Comparison of ENCODE assay signal across 22 mouse cellular contexts in genomic region chr13:31304286-31304865, GRCm38 (mm10).
DNase-seq lines count a peak whose midpoint lies in the region; ATAC-seq and TF ChIP-seq lines count a peak whose summit lies in the region.
"Had no signal": no experiment of that assay in that cellular context is flagged by ENCODE, and none has a peak within 500 bp of the region (broad histone marks: within the 10 kb centered on the region; RNA-seq: fewer than 3 reads in every experiment).

No protein-coding gene starts in this region.

- no peaks in the 10 kb centered on the region for H3K9me3 ChIP-seq in midbrain, embryonic 11.5 days (ENCODE audit: control insufficient read depth, low read length)
- no peaks in the 10 kb centered on the region for H3K9me3 ChIP-seq in midbrain, embryonic 13.5 days
- no peaks in the 10 kb centered on the region for H3K9me3 ChIP-seq in stomach, embryonic 16.5 days (replicated peaks; ENCODE audit: control insufficient read depth, low read length)
- H3K9me3 ChIP-seq in liver, embryonic 12.5 days (replicated peaks): no peaks in the 10 kb centered on the region
- H3K9me3 ChIP-seq: embryonic facial prominence, embryonic 13.5 days; forebrain, embryonic 10.5 days; G1E; heart, embryonic 13.5 days; hindbrain, embryonic 15.5 days had no signal

- TF ChIP-seq CTCF in embryonic fibroblast, embryonic 13.5 days (IDR thresholded peaks at IDR 0.05; ENCODE audit: borderline replicate concordance, insufficient read depth, low read length): no peak

- H3K4me1 ChIP-seq in midbrain, embryonic 11.5 days (ENCODE audit: control insufficient read depth, insufficient read depth, low read length): no peaks in the 10 kb centered on the region
- no peaks in the 10 kb centered on the region for H3K4me1 ChIP-seq in midbrain, embryonic 13.5 days (replicated peaks)
- peaks cover 2% of the 10 kb centered on the region; the same call in 1 of the 2 replicates for H3K4me1 ChIP-seq in embryonic fibroblast, embryonic 13.5 days (ENCODE audit: control insufficient read depth, insufficient read depth, low read length)
- peaks cover 1% of the 10 kb centered on the region for H3K4me1 ChIP-seq in stomach, embryonic 16.5 days (ENCODE audit: control insufficient read depth, insufficient read depth, low read length)
- H3K4me1 ChIP-seq in liver, embryonic 12.5 days: no peaks in the 10 kb centered on the region
- H3K4me1 ChIP-seq: embryonic facial prominence, embryonic 13.5 days; forebrain, embryonic 10.5 days had no signal

- H3K4me2 ChIP-seq in midbrain, embryonic 11.5 days: no peak overlapping the region
- no peak overlapping the region for H3K4me2 ChIP-seq in midbrain, embryonic 13.5 days (replicated peaks)
- H3K4me2 ChIP-seq in stomach, embryonic 16.5 days (ENCODE audit: low read depth, low read length): no peak overlapping the region
- H3K4me2 ChIP-seq in liver, embryonic 12.5 days: no peak overlapping the region
- H3K4me2 ChIP-seq: embryonic facial prominence, embryonic 13.5 days; heart, embryonic 13.5 days; hindbrain, embryonic 15.5 days had no signal

- H3K27me3 ChIP-seq in midbrain, embryonic 11.5 days (ENCODE audit: control insufficient read depth, insufficient read depth, low read length): no peaks in the 10 kb centered on the region
- H3K27me3 ChIP-seq in midbrain, embryonic 13.5 days: no peaks in the 10 kb centered on the region
- no peaks in the 10 kb centered on the region for H3K27me3 ChIP-seq in stomach, embryonic 16.5 days (ENCODE audit: control insufficient read depth, insufficient read depth, low read length)
- H3K27me3 ChIP-seq in liver, embryonic 12.5 days (replicated peaks): no peaks in the 10 kb centered on the region
- H3K27me3 ChIP-seq: embryonic facial prominence, embryonic 13.5 days; hindbrain, embryonic 15.5 days had no signal

- peak; percentile 17 for DNase-seq in midbrain, embryonic 11.5 days (ENCODE audit: low spot score, missing footprints)
- no peak for DNase-seq in urinary bladder, postnatal 4 days (ENCODE audit: low spot score in 2 of 2)
- DNase-seq: adrenal gland, postnatal 10 days; B cell, adult 2 months; cerebellum, adult 18-20 months; cerebellum, adult 9-11 months; cerebellum, postnatal 36 days; gastrocnemius, adult 2 months; gastrocnemius, postnatal 25 days; heart, adult 11 months; heart, postnatal 36 days had no signal

- no peaks in the 10 kb centered on the region for H3K36me3 ChIP-seq in midbrain, embryonic 11.5 days (ENCODE audit: control insufficient read depth, insufficient read depth, low read length)
- H3K36me3 ChIP-seq in midbrain, embryonic 13.5 days: no peaks in the 10 kb centered on the region
- no peaks in the 10 kb centered on the region for H3K36me3 ChIP-seq in stomach, embryonic 16.5 days (ENCODE audit: control insufficient read depth, insufficient read depth, low read length)
- no peaks in the 10 kb centered on the region for H3K36me3 ChIP-seq in liver, embryonic 12.5 days
- H3K36me3 ChIP-seq: embryonic facial prominence, embryonic 13.5 days; forebrain, embryonic 10.5 days; G1E; heart, embryonic 13.5 days; hindbrain, embryonic 15.5 days had no signal

- no peak for ATAC-seq in midbrain, embryonic 11.5 days (ENCODE audit: low FRiP score)
- ATAC-seq in midbrain, embryonic 13.5 days: no peak
- no peak for ATAC-seq in stomach, embryonic 16.5 days (ENCODE audit: insufficient read depth, low FRiP score)
- ATAC-seq in liver, embryonic 12.5 days: no peak
- ATAC-seq: CD4-positive, CD25-positive, alpha-beta regulatory T cell, adult 4 months; forebrain, embryonic 14.5 days had no signal

- no peak overlapping the region for H3K9ac ChIP-seq in midbrain, embryonic 11.5 days (ENCODE audit: low read length)
- no peak overlapping the region for H3K9ac ChIP-seq in midbrain, embryonic 13.5 days (replicated peaks)
- no peak overlapping the region for H3K9ac ChIP-seq in stomach, embryonic 16.5 days (ENCODE audit: low read length)
- H3K9ac ChIP-seq in liver, embryonic 12.5 days: no peak overlapping the region
- H3K9ac ChIP-seq: embryonic facial prominence, embryonic 13.5 days; heart, embryonic 13.5 days; hindbrain, embryonic 15.5 days had no signal

- no peak overlapping the region for H3K27ac ChIP-seq in midbrain, embryonic 11.5 days (ENCODE audit: low read depth, low read length)
- H3K27ac ChIP-seq in midbrain, embryonic 13.5 days: no peak overlapping the region
- peak overlapping the region; percentile 19; the same call in 1 of the 2 replicates for H3K27ac ChIP-seq in embryonic fibroblast, embryonic 13.5 days (ENCODE audit: insufficient read depth, low read length)
- H3K27ac ChIP-seq in stomach, embryonic 16.5 days (ENCODE audit: low read length): peak overlapping the region; percentile 73; the same call in 1 of the 2 replicates
- no peak overlapping the region for H3K27ac ChIP-seq in liver, embryonic 12.5 days
- H3K27ac ChIP-seq: embryonic facial prominence, embryonic 13.5 days; forebrain, embryonic 10.5 days; gastrocnemius, adult 2 months; heart, embryonic 13.5 days; hindbrain, embryonic 15.5 days had no signal

- H3K4me3 ChIP-seq in midbrain, embryonic 11.5 days (ENCODE audit: low read depth, low read length): no peak overlapping the region
- H3K4me3 ChIP-seq in midbrain, embryonic 13.5 days (replicated peaks): no peak overlapping the region
- no peak overlapping the region for H3K4me3 ChIP-seq in embryonic fibroblast, embryonic 13.5 days (ENCODE audit: insufficient read depth, low read length)
- no peak overlapping the region for H3K4me3 ChIP-seq in stomach, embryonic 16.5 days (replicated peaks; ENCODE audit: low read length)
- no peak overlapping the region for H3K4me3 ChIP-seq in liver, embryonic 12.5 days
- H3K4me3 ChIP-seq: embryonic facial prominence, embryonic 13.5 days; forebrain, embryonic 10.5 days; gastrocnemius, adult 2 months; heart, embryonic 13.5 days; hindbrain, embryonic 15.5 days had no signal

- no peak for TF ChIP-seq POLR2A in embryonic fibroblast, embryonic 13.5 days (IDR thresholded peaks at IDR 0.05; ENCODE audit: low read depth, low read length)

- WGBS in midbrain, embryonic 11.5 days: 92% methylated on average over 5 of the region's 5 CpGs
- 86% methylated on average over 5 of the region's 5 CpGs for WGBS in midbrain, embryonic 13.5 days
- WGBS in stomach, embryonic 16.5 days: 73% methylated on average over 5 of the region's 5 CpGs
- 64% methylated on average over 5 of the region's 5 CpGs for WGBS in liver, embryonic 12.5 days (ENCODE audit: insufficient replicate concordance)

Comparison
In these comparisons a context has a peak if more than half of its experiments do, and no peak if none do; other contexts are left out.
1. H3K27ac ChIP-seq: peak in embryonic fibroblast, embryonic 13.5 days (single experiment) and stomach, embryonic 16.5 days (single experiment); none in midbrain, embryonic 11.5 days (single experiment), midbrain, embryonic 13.5 days (single experiment) and liver, embryonic 12.5 days (single experiment).